Mouse (Mus musculus) neural tube, embryonic 12.5 days (tissue): ENCODE measurements around the gene Gpsm1. TPM values are rescaled to one million over a fixed set of nuclear protein-coding genes. Genes with fewer than 3 reads are reported as not detected.
A peak's percentile ranks its signal among the peaks of the same experiment; 100 is the strongest.
"Not testable (repeated sequence)": the region's sequence is repeated elsewhere in the genome, so short reads cannot be mapped to it uniquely, and the experiment has no call there.

Experiments used
- ATAC-seq: fragments of 200-750 bp; cut with Nextera tagmentation; 2 replicates; pipeline ENCODE4 v1.8.0; 2017; ENCODE audit warnings: low read depth, mild to moderate bottlenecking, moderate TSS enrichment, moderate library complexity; ENCODE audit not compliant: low FRiP score
- H3K27ac ChIP-seq: fragments of 300-500 bp; sonication (generic); 2 replicates; pipeline ENCODE4 v1.5.1; 2016
- H3K27me3 ChIP-seq: fragments of 300-500 bp; sonication (generic); replicated peaks from 2 replicates; pipeline ENCODE4 v1.6.1; 2016; ENCODE audit warnings: mild to moderate bottlenecking
- H3K36me3 ChIP-seq: fragments of 300-500 bp; sonication (generic); 2 replicates; pipeline ENCODE4 v1.6.1; 2016; ENCODE audit warnings: mild to moderate bottlenecking
- H3K4me1 ChIP-seq: fragments of 300-500 bp; sonication (generic); 2 replicates; pipeline ENCODE4 v1.6.1; 2016
- H3K4me2 ChIP-seq: fragments of 300-500 bp; sonication (generic); replicated peaks from 2 replicates; pipeline ENCODE4 v1.6.1; 2016; ENCODE audit warnings: mild to moderate bottlenecking
- H3K4me3 ChIP-seq: fragments of 300-500 bp; sonication (generic); 2 replicates; pipeline ENCODE4 v1.5.1; 2016
- H3K9ac ChIP-seq: fragments of 300-500 bp; sonication (generic); 2 replicates; pipeline ENCODE4 v1.6.1; 2016; ENCODE audit warnings: mild to moderate bottlenecking
- H3K9me3 ChIP-seq: fragments of 300-500 bp; sonication (generic); 2 replicates; pipeline ENCODE4 v1.6.1; 2016; ENCODE audit warnings: mild to moderate bottlenecking
- WGBS: fragments of 180-500 bp; shearing (Covaris S2); methylation state at CpG from one replicate; pipeline ENCODE4 v1.1.7; 2016; 5-methylcytosine and 5-hydroxymethylcytosine counted together
- polyA plus RNA-seq: library from polyadenylated mRNA; unstranded; fragments of >200 nt; fragmentation: Nextera tagmentation; extraction: Ambion mirVana; gene quantifications from 2 replicates; pipeline ENCODE4 v1.2.1, GENCODE M21; 2016

Gpsm1 gene
- polyA plus RNA-seq, 1 experiment from 2014 or later: 112 TPM

DNA sequence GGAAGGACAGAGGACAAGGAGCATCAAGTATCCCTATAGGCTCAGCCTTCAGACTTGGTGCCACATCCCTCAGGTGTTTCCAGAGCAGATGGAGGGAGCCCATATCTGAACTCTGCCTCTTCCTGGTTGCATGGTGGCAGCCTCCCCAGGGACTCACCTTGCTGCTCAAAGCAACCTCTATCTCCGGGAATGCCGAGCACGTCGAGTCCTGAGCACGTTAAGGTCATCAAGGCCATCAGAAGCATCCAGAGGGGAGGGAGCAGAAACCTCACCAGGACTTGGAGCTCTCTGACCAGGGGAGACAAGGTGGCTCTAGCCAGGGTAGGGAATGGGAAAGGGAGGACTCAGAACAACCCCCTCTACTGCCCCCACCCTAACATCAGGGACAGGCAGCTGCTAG, 48.2 kb downstream of the Gpsm1 start:
- no peaks in the 10 kb centered on the region for H3K4me1 ChIP-seq
- H3K36me3 ChIP-seq: peaks cover 57% of the 10 kb centered on the region
- no peak overlapping the region for H3K9ac ChIP-seq
- H3K27me3 ChIP-seq: no peaks in the 10 kb centered on the region
- WGBS: 95% methylated on average over 5 of the region's 5 CpGs
- ATAC-seq: no peak
- H3K4me3 ChIP-seq: no peak overlapping the region
- no peaks in the 10 kb centered on the region for H3K9me3 ChIP-seq
- no peak overlapping the region for H3K27ac ChIP-seq
- no peak overlapping the region for H3K4me2 ChIP-seq

DNA sequence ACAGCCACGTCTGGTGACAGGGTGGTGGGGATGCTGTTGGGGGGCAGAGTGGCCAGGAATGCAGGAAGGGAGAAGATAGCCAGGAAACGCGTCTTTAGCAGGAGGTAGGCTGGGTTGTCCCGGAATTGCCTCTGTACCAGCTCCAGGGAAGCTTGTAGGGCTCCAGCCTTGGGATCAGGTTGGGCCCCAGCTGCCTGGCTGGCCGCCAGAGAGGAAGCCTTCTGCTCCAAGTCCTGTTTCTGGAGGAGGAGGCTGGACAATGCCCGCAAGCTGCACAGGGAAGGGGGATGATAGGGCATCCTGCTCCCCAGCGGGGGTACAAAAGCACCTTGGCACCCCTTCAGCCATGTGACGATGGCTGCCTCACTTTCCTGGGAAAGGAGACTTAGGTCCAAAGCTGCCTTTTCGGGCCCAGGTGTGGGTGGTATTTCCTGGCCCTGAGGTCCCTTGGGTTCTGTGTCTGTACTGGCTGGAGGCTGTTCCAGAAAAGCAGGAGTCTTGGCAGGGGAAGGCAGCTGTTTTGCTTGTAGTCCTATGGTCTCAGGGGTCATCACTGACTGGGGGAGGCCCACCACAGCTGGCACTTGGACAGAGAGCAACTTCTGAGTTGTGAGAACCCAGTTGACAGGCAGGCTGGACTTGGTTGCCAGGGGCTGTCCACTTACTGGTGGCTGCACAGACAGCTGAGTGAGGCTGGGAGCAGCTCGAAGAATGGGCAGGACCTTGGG, 49.6 kb downstream of the Gpsm1 start:
- ATAC-seq: no peak
- H3K9me3 ChIP-seq: no peaks in the 10 kb centered on the region
- H3K4me1 ChIP-seq: no peaks in the 10 kb centered on the region
- no peak overlapping the region for H3K27ac ChIP-seq
- H3K27me3 ChIP-seq: no peaks in the 10 kb centered on the region
- H3K9ac ChIP-seq: no peak overlapping the region
- 93% methylated on average over 10 of the region's 10 CpGs for WGBS
- no peak overlapping the region for H3K4me3 ChIP-seq
- H3K4me2 ChIP-seq: no peak overlapping the region
- peaks cover 71% of the 10 kb centered on the region for H3K36me3 ChIP-seq

DNA sequence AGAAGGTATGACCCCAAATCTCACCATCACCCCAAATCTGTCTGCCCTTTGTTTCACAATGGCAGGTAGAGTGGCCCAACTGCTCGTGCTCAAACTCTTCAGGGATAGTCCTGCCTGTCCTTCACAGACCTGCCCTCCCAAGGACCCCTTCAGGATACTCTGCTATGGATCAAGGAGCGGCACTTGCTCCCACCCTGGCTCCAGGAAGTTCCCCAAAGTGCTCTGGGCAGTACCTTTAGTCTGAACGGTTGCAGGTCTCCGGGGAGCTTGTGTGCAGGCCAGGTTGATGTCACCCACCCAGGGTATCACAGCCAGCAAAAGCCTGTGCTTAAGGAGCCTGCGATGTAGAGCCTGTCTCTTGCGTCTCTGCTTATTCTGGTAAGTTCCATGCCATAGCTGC, 52.6 kb downstream of the Gpsm1 start:
- Histone ChIP-seq H3K9me3 (no peaks in the 10 kb centered on the region), H3K36me3 (peaks cover 95% of the 10 kb centered on the region), H3K4me2 (no peak overlapping the region), H3K27me3 (no peaks in the 10 kb centered on the region), H3K4me3 (no peak overlapping the region), H3K27ac (no peak overlapping the region), H3K9ac (no peak overlapping the region), H3K4me1 (no peaks in the 10 kb centered on the region)
- no peak for ATAC-seq
- 94% methylated on average over 6 of the region's 6 CpGs for WGBS

DNA sequence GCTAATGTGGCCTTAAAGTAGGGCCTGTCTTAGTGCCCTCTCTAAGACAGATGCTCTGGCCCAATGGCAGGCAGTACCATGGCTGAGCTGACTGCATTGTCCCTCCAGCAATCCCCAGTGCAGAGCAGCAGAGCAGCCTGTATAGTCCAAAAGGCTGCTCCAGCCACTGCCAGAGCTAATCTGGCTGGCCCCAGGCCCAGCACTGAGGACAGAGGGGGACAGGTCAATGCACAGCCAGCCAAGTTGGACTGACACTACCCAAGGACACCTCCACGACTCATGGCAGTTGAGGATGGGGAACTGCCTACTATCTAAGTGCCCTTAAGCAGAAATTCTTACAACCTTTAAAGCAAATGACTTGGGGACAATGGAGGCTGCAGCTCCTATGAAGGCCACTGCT, 53.3 kb downstream of the Gpsm1 start:
- H3K4me3 ChIP-seq: no peak overlapping the region
- no peaks in the 10 kb centered on the region for H3K4me1 ChIP-seq
- no peaks in the 10 kb centered on the region for H3K27me3 ChIP-seq
- no peaks in the 10 kb centered on the region for H3K9me3 ChIP-seq
- no peak overlapping the region for H3K27ac ChIP-seq
- WGBS: 96% methylated on average over 1 of the region's 1 CpGs
- no peak for ATAC-seq
- H3K9ac ChIP-seq: no peak overlapping the region
- H3K36me3 ChIP-seq: peaks cover 95% of the 10 kb centered on the region
- no peak overlapping the region for H3K4me2 ChIP-seq

DNA sequence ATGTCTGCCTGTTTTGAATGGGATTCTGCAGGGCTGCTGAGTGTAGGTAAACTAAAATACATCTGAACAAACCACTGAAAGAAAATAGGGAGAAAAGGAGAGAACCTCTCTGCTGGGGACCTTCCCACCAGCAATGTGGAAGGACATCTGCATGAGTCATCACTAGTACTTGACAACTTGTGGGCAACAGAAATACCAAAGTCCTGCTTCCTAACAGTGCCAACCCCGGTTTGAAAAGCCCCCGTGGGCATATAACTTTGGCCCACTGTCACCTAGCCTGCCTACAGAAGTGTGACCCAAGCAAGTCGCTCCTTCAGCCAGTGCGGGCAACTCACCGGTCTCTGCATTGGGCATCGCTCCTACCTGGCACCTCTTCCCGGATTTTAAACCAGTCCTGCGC, 57.1 kb downstream of the Gpsm1 start:
- Histone ChIP-seq H3K36me3 (peaks cover 95% of the 10 kb centered on the region), H3K9ac (no peak overlapping the region), H3K4me1 (no peaks in the 10 kb centered on the region), H3K4me3 (no peak overlapping the region), H3K27ac (no peak overlapping the region), H3K4me2 (no peak overlapping the region), H3K9me3 (no peaks in the 10 kb centered on the region), H3K27me3 (no peaks in the 10 kb centered on the region)
- WGBS: 96% methylated on average over 8 of the region's 8 CpGs
- ATAC-seq: no peak

DNA sequence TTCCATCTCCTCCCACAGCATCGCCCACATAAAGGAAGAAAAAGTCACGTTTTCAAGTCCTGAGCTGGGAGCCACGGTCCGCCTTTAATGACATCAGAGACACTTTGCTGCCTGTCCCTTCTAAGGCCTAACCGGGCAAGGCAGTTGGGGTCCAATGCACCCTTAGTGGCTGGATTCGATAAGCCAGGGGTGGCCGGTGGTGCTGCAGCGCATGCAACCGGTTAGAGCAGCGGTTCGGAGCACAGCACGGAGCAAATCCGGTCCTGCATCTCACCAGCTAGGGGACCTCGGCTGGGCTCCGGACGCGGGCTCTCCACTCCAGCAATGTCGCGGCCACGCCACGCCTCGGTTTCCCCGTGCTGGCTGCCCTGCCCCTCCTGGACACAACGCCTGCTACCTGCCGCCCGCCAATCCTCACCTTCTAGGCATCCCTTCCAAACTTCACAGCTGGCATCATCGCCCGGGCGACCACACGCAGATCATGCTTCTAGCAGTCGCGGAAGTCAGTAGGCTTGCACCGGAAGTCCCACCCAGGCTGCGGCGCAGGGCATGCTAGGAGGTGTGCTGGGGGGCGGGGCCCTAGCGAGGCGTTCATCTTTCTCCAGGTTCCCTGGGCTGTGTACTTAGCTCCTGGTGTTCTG, 64.9 kb downstream of the Gpsm1 start, which contains the start of gene Snapc4:
Gene Snapc4, minus strand, starts transcription at position 523 of the 641 bp plus-strand sequence.
- under 1% methylated on average over 38 of the region's 38 CpGs for WGBS
- Histone ChIP-seq H3K4me2 (peak within 1 kb of the TSS; percentile 87), H3K4me1 (peaks cover 10% of the 10 kb centered on the region; the same call in 1 of the 2 replicates), H3K36me3 (peaks cover 65% of the 10 kb centered on the region), H3K9me3 (no peaks in the 10 kb centered on the region), H3K9ac (peak within 1 kb of the TSS; percentile 80), H3K4me3 (peak within 1 kb of the TSS; percentile 83), H3K27me3 (no peaks in the 10 kb centered on the region), H3K27ac (no peak within 1 kb of the TSS)
- peak; percentile 95 for ATAC-seq

DNA sequence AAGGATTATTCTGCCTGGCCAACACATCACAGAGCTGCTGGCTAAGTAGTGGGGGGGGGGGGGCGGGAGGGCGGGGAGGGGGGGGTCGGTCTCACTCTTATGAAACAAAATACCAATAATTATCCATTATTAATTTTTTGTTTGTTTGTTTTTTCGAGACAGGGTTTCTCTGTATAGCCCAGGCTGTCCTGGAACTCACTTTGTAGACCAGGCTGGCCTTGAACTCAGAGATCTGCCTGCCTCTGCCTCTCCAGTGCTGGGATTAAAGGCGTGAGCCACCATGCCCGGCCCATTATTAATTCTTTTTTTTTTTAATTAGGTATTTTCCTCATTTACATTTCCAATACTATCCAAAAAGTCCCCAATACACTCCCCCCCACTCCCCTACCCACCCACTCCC, 65.6 kb downstream of the Gpsm1 start:
- not testable (repeated sequence) for H3K27ac ChIP-seq, H3K9me3 ChIP-seq, H3K4me1 ChIP-seq, ATAC-seq, H3K27me3 ChIP-seq
- H3K4me3 ChIP-seq: peak overlapping the region; percentile 83
- peak overlapping the region; percentile 80 for H3K9ac ChIP-seq
- H3K4me2 ChIP-seq: peak overlapping the region; percentile 87
- WGBS: 37% methylated on average over 6 of the region's 6 CpGs
- peaks cover 65% of the 10 kb centered on the region for H3K36me3 ChIP-seq

DNA sequence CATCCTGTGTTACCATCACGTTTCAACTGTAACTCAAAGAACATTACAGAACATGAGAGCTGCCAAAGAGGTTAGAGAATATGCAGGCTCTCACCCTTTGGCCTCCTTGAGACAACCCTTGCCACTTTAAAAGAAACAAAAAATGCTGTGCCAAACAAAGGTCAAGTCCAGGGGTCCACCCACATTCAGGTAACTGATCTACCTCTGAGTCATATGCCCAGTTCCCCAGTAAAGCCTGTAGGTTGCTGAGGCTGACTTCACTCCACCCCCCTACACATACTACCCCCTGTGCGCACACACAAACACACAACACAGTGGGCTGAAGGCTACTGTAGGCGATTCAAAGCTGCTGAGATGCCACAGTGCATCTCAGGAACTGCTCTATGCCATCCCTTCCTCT, 72.4 kb downstream of the Gpsm1 start:
- Histone ChIP-seq H3K27me3 (no peaks in the 10 kb centered on the region), H3K9ac (peak overlapping the region; percentile 97), H3K36me3 (peaks cover 73% of the 10 kb centered on the region), H3K4me3 (peak overlapping the region; percentile 97; the same call in 1 of the 2 replicates), H3K9me3 (no peaks in the 10 kb centered on the region), H3K4me2 (peak overlapping the region; percentile 100), H3K4me1 (peaks cover 23% of the 10 kb centered on the region), H3K27ac (no peak overlapping the region)
- 89% methylated on average over 3 of the region's 3 CpGs for WGBS
- ATAC-seq: no peak

DNA sequence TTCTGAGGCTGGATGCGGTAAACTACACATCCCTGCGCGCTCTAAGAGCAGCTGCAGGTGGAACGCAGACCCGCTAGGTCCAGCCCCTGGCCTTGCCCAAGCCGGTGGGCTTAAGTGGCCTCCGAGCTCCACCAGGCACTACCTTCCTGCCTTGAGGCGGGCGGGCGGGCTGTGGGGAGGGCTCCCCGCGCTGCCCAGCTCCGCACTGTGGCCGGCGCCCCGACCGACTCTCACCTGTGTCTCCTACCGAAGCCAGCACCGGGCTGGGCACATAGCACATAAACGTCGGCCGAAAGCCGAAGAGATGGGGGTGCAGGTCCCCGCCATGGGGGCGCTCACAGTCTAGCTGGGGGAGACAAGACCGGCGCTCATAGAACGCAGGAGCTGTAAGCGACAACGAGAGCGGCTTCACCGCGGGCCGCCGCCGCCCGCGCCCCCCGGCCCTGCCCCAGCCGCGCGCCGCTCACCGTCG, 73.4 kb downstream of the Gpsm1 start:
- no peaks in the 10 kb centered on the region for H3K27me3 ChIP-seq
- ATAC-seq: peak; percentile 62
- H3K27ac ChIP-seq: no peak overlapping the region
- H3K4me3 ChIP-seq: peak overlapping the region; percentile 97
- H3K9me3 ChIP-seq: no peaks in the 10 kb centered on the region
- H3K36me3 ChIP-seq: peaks cover 73% of the 10 kb centered on the region
- H3K9ac ChIP-seq: peak overlapping the region; percentile 97
- under 1% methylated on average over 45 of the region's 45 CpGs for WGBS
- H3K4me1 ChIP-seq: peaks cover 23% of the 10 kb centered on the region
- peak overlapping the region; percentile 100 for H3K4me2 ChIP-seq

DNA sequence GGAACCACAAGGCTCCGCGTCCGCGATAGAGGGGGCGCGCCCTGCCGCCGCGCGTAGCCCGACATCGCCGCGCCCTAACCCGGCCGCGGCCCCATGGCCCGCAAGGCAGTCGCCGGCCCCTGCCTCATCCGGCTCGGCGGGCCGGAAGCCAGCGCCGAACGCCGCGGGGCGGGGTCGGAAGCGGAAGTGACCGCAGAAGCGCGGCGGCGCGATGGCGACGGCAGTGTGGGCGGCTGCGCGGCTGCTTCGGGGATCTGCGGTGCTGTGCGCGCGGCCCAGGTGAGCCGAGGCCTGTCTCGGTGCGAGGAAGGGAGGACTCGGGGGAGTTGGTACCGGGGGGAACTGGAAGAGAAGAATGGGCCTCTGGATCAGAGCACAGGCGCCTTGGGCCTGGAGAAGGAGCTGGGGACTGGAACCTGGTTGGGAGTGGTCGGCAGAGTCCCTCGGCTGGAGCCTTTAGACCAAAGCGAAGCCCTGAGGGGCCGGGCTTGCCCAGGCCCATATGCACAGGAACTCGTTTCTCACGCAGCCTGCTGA, 73.9 kb downstream of the Gpsm1 start, which contains the start of the genes Entr1 and Pmpca:
Gene Entr1, minus strand, starts transcription at position 163 of the 537 bp plus-strand sequence.
Gene Pmpca, plus strand, starts transcription at position 186 of the 537 bp plus-strand sequence.
- H3K36me3 ChIP-seq: peaks cover 73% of the 10 kb centered on the region

DNA sequence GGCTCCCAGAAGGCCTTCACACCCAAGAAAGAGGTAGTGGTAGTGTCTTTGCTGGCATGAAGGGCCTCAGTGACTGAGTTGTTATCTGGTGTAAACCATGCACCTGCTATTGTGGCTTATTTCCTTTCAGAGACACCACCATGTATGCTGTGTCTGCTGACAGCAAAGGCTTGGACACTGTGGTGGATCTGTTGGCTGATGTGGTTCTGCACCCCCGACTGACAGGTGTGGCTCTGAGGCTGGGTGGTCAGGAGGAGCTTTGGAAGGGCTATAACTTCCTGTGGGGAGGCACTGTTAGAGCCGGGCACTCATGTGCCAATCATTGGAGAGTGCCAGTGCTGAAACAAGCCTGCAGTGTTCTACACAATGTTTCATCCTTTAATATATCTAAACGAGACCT, 75.6 kb downstream of the Gpsm1 start:
- Histone ChIP-seq H3K4me1 (peaks cover 23% of the 10 kb centered on the region), H3K27ac (no peak overlapping the region), H3K36me3 (peaks cover 73% of the 10 kb centered on the region), H3K9me3 (no peaks in the 10 kb centered on the region), H3K27me3 (no peaks in the 10 kb centered on the region), H3K4me3 (no peak overlapping the region), H3K4me2 (0 out of 2 replicates have a peak overlapping the region, but pooled peaks have one; percentile 5), H3K9ac (no peak overlapping the region)
- 91% methylated on average over 3 of the region's 3 CpGs for WGBS
- ATAC-seq: no peak

More for the DNA sequence above, 73.9 kb downstream of the Gpsm1 start, which contains the start of the genes Entr1 and Pmpca:
- H3K27ac ChIP-seq: no peak within 1 kb of the TSS
- ATAC-seq: peak; percentile 81
- no peaks in the 10 kb centered on the region for H3K9me3 ChIP-seq
- H3K27me3 ChIP-seq: no peaks in the 10 kb centered on the region
- H3K4me3 ChIP-seq: peak within 1 kb of the TSS; percentile 97
- peak within 1 kb of the TSS; percentile 100 for H3K4me2 ChIP-seq
- H3K4me1 ChIP-seq: peaks cover 23% of the 10 kb centered on the region
- WGBS: under 1% methylated on average over 60 of the region's 60 CpGs
- peak within 1 kb of the TSS; percentile 97 for H3K9ac ChIP-seq

DNA sequence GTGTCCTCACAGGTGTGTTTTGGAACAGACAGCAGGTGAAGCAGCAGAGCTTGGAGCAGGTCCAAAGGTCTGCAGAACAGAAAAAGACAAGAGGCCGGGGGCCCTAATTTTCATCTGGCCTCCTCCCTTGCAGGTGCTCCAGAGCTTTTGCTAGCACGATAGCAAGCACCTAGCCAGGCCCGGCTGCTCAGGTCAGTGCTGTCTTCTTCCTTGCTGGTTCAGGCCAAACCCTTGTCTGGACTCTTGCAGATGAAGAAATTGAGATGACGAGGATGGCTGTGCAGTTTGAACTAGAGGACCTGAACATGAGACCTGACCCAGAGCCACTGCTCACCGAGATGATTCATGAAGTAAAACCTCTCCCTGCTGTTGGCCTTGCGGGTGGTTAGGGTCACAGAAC, 76.3 kb downstream of the Gpsm1 start:
- WGBS: 92% methylated on average over 6 of the region's 6 CpGs
- Histone ChIP-seq H3K27me3 (no peaks in the 10 kb centered on the region), H3K27ac (no peak overlapping the region), H3K4me1 (peaks cover 23% of the 10 kb centered on the region), H3K4me3 (no peak overlapping the region), H3K36me3 (peaks cover 73% of the 10 kb centered on the region), H3K9me3 (no peaks in the 10 kb centered on the region), H3K9ac (no peak overlapping the region), H3K4me2 (no peak overlapping the region)
- no peak for ATAC-seq
